Mouse (Mus musculus) inflammation-experienced regulatory T-cells, adult 16 weeks (primary cell): ENCODE data around the gene Scn7a. TPM values are rescaled to one million over a fixed set of nuclear protein-coding genes. Genes with fewer than 3 reads are reported as not detected.

ENCODE experiments used
- polyA plus RNA-seq: library from polyadenylated mRNA; unstranded; fragments of 100-300 nt; shearing (Covaris generic); gene quantifications from one replicate; pipeline ENCODE4 v1.2.1, GENCODE M21; 2017

The Scn7a gene
- polyA plus RNA-seq = not detected

GRCm38 (mm10) chr2:66784765-66785164 is at the start of gene Scn7a:
TSS of gene Scn7a (minus strand) at chr2:66784914.

GRCm38 (mm10) chr2:66634580-66635359 is 149.9 kb downstream of the Scn7a start, which contains the start of gene Scn9a:
TSS of gene Scn9a (minus strand) at chr2:66634962.

Other genes with a start within 250 kb of the Scn7a start
- not detected for gene Scn9a, start 150.0 kb downstream of the Scn7a start, polyA plus RNA-seq